Mouse (Mus musculus): ENCODE results near the gene Jmjd7.

- TF ChIP-seq POLR2A (IDR thresholded peaks at IDR 0.05; ENCODE audit: insufficient read depth, low read length): no peak
- TF ChIP-seq EP300 (IDR thresholded peaks at IDR 0.05; ENCODE audit: insufficient read depth, low read depth, low read length): no peak
Measured at GRCm38 (mm10) chr2:120055923-120056322, 28.6 kb downstream of the Jmjd7 start.
